Mouse (Mus musculus) cerebellum, adult 9-10 months (tissue): ENCODE measurements at regions not wholly inside any gene's neighbourhood (a gene's known extent, or its start where the extent isn't known, plus 50 kb on each side); places are given as distances from the start of the nearest gene placed in this dataset.
A peak's percentile ranks its signal among the peaks of the same experiment; 100 is the strongest.

ENCODE experiments used
- DNase-seq: peaks from one replicate; pipeline ENCODE4 v3.0.0; 2022

- no peak for DNase-seq
These were observed 398.8 kb downstream of the Tns1 start for GRCm38 (mm10) chr1:73725486-73725885.

- peak; percentile 92 for DNase-seq
These were observed 399.7 kb downstream of the Tns1 start for GRCm38 (mm10) chr1:73724551-73724950.

DNA sequence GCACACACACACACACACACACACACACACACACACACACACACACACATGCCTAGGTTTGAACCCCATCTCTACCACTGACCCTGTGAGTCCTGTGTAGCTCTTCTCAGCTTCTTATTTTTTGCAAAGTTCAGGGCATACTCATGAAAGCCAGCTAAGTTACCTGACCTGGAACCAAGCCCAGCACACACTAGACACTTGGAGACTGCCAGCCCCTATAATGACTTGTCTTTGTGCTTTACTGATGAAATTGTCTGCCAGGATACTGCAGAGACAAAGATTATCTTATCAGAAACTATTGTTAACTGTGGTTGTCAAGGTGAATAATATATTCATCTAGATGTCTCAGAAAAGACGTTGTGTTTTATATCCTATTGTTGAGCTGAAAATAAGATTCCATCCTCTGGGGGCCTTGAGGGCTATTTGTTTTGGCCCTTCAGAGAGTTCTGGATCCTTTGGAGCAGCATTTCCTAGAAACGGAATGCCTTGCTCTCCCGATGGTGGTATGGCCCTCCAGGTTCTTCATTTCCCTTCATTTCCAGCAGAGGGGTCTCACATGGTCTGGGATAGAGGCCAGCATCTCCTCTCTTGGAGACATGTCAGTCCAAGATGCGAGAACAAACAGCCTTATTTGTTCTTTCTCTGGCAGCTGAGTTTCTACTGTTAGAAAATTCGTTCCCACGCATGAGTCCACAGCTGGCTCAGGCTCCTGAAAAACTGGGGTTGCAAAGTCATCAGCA, 402.6 kb downstream of the Tns1 start:
- peak; percentile 27 for DNase-seq

GRCm38 (mm10) chr1:73718421-73718820, 405.8 kb downstream of the Tns1 start:
- DNase-seq, result peak; percentile 55

- peak; percentile 95 for DNase-seq
These were observed 406.8 kb downstream of the Tns1 start for GRCm38 (mm10) chr1:73717401-73717800.

GRCm38 (mm10) chr1:73716901-73717300, 407.3 kb downstream of the Tns1 start:
- DNase-seq, result peak; percentile 77

DNA sequence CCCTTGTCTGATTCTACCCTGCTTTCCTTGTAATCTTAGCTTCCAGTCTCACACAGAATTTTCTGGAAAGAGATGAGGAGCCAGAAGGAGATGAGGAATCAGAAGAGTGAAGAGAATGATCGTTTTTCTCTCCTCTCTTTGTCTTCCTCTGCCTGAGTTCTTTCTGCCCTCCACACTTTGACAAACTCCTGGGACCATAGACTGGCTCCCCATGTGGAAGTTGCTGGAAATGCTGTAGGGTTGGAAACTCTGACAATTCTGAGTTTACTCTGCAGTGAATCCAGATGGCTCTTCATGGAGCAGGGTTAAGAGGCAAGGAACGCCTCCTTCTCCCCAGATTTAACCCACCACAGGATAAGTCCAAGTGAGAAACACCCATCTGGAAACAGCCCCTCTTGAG, 408.7 kb downstream of the Tns1 start:
- DNase-seq, result peak; percentile 39

- no peak for DNase-seq
These were observed 421.8 kb downstream of the Tns1 start for GRCm38 (mm10) chr1:73702428-73702842.

DNA sequence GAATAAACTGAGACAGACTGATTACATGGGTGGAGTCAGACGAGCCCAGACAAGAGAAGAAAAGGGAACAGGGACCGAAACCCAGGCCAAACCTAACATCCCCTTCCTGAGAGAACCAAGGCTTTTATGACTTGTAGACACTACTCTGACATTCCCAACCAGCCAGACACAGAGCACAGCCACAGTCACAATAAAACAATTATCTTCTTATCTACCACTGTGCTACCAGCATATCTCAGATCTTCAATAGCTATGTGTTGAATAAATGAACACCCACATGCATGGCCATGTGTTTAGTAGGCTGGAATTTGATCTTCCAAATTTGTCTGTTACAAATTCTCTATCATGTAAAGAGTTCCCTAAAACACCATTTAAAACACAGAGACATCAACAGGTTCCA, 430.7 kb downstream of the Tns1 start:
- DNase-seq, result no peak

- DNase-seq, result no peak
These were observed 438.5 kb downstream of the Tns1 start for GRCm38 (mm10) chr1:73685734-73686133.

- DNase-seq, result no peak
These were observed 439.2 kb downstream of the Tns1 start for GRCm38 (mm10) chr1:73685066-73685465.

DNA sequence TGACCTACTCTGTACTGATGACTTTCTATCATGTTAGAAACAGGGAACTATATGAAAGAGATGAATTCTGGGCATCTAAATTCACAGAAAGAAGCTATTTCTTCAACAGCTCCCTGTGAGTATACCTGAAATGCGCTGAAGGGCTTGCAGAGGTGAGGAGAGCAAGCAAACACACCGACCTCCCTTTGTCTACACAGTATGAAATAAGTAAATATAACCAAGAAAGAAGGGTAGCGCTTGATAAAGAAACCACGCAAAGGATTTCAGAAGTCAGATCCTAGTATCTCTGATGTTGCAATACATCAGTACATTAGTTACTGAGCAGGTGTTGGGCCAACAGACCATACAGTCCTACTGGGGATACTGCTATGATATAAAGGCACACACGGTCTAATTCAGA, 440.1 kb downstream of the Tns1 start:
- no peak for DNase-seq

GRCm38 (mm10) chr1:73683132-73683888, 440.9 kb downstream of the Tns1 start:
- no peak for DNase-seq

- DNase-seq, result no peak
These were observed 442.6 kb downstream of the Tns1 start for GRCm38 (mm10) chr1:73681697-73682096.

- no peak for DNase-seq
These were observed 443.4 kb downstream of the Tns1 start for GRCm38 (mm10) chr1:73680829-73681228.

DNA sequence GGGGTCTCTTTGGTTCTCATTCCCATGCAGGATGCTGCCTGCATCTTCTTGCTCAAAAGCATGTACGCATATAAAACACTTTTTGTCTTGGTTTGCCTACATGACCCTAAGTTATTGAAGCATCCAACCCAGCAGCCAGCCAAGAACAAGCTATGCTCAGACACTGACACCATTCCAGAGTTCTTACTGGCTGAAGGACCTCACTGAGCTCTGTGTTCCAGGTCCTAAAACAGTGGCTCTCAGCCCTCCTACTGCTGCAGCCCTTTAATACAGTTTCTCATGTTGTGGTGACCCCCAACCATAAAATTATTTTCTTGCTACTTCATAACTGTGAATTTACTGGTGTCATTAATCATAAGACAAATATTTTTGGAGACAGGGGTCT, 450.4 kb downstream of the Tns1 start:
- DNase-seq, result no peak

DNA sequence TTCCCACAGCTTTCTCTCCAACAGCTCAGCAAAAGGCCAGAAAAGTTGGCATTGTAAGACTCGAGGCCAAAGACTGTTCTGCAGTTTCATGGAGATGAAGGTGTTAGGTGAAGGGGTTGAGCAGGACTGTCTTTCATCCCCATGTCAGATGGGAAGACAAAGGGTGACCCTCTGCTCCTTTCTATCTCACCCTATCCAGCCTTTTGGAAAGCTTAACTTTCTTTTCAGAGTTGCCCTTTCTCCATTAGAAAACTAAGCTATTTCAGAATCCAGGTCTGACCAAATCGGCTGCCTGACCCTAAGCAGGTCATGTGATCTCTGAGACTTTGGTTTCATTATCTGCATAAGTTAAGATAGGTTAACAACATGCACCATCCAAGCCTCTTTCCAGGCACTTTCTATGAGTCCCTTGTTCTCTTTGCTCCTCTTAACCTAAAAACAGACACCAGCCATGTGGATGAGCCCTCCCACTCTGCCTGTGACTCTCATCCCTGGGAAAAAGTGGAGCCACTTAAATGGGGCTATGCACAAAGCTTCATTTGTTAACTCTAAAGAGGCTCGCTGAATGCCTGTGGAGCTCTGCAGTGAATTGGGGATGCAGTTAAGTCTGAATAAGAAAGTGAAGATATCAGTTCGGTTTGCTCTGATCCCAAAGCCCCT, 450.9 kb downstream of the Tns1 start:
- DNase-seq, result no peak

GRCm38 (mm10) chr1:73672239-73672638, 452.0 kb downstream of the Tns1 start:
- DNase-seq, result no peak

- no peak for DNase-seq
These were observed 455.6 kb downstream of the Tns1 start for GRCm38 (mm10) chr1:73668691-73669090.

GRCm38 (mm10) chr1:73663546-73663945, 460.7 kb downstream of the Tns1 start:
- DNase-seq, result no peak

DNA sequence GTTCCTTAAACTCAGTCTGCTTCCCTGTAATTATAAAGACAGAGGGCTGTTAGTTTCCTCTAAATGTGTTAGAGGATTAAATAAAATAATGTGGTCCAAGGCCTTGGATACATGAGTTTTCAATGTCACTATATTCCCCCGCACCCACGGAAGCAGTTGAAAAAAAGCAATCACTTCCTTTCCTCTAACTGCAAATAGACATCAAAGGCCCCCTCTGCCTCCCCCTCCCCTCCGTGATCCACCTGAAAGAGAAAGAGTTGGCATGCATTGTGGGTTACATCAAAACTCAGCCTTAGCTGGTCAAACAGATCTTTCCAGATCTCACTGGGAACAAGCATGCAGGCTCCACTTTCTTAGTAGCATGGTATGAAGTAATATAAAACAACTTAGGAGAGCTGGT, 479.2 kb downstream of the Tns1 start:
- no peak for DNase-seq

DNA sequence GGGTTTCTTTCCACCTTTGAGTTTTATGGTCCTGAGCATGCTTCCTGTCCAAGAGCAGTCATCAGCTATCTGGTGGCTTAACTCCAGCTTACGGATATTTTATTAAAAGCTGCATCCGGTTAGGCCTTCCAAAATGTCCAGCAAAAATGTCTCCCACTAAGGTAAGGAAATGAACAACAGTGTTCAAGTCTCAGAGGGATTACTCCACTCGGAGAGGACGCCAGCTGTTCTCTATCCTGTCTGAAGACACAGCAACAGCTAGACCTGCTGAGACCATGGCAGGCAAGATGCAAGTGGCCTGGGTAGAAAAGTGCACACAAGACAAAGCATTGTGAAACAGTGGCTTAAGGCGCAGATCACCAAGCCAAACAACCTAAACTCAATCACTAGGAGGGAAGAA, 479.9 kb downstream of the Tns1 start:
- no peak for DNase-seq

DNA sequence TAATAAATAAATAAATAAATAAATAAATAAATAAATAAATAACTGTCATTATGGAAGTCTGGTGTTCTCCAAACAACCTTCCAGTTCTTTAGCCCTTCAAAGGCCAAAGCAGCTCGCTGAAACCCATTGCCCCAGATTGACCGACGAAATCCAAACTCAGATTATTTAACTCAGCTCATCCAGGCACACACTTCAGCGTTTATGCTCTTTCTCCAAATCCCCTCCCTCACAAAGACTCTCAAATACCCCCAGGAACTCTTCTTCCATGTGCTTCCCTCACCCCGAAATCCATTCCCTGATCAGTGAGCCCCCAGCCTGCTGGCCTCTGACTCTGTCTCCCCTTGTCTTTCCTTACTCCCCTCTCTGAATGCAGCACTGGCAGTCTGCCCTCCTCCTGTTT, 480.8 kb downstream of the Tns1 start:
- no peak for DNase-seq

DNA sequence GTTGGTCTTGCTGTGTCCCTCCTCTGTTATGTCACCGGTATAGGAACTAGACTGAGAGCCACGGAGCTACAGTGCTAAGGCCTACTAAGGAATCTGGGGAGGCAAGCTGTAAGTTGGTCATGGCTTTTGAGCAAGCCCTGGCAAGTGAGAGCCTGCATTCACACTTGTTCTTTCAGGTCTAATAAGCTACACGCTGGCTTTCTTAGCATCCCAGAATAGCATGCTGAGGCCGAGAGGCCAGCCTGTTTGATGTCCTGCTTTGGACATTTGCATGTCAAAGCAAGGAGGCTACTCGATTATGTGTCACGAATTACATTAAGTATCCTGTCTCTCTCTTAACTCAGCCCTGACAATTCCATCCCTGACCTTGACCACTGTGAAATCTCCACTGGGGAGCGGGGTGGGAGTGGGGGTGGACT, 481.5 kb downstream of the Tns1 start:
- DNase-seq, result no peak
